Mouse (Mus musculus) thymus, adult 18-20 months (tissue): ENCODE data around the gene Scgb1a1.
"Not testable (repeated sequence)": the region's sequence is repeated elsewhere in the genome, so short reads cannot be mapped to it uniquely, and the experiment has no call there.

Experiments
- DNase-seq, 2 experiments: peaks; one replicate each; pipeline ENCODE4 v3.0.0; 2022; ENCODE audit warnings: mixed read lengths in 2 of 2

Scgb1a1 gene

DNA sequence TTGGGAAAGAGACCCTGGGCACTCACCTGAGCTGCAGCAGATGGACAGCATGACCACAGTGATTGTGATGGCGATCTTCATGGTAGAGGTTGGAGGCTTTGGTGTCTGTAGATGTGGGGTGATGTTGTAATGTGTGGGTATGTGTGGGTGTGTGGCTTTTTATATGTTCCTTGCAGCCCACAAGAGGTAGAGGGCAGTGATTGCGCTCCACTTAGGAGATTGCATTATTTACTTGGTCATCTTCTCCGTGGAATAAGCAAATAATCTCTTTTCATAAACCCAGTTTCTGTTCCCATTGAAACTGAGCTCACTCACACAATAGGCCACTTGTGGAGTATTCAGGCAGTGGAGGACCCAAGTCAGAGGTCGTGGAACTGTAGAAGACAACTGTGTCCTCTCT lies at the start of gene Scgb1a1:
Gene Scgb1a1, minus strand, starts transcription at position 138 of the 400 bp plus-strand sequence.
- no peak for DNase-seq

DNA sequence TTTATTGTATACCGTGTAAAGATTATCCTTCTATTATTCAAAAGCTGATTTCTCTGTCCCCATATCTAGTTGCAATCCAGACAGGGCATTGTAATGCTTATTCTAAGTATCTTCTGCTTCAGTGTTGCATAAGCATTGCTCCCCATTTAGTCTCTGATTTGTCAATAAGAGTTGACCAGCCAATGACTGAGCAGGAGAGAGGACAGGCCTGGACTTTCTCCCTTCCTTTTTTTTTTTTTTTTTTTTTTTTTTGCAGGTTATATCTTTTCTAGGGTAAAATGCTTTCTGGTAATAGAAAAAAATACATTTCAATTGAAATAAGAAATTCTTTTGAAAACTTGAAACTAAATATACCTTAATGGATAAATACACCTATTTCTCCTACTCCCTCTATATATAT lies 49.4 kb upstream of the Scgb1a1 start:
- no peak for DNase-seq

DNA sequence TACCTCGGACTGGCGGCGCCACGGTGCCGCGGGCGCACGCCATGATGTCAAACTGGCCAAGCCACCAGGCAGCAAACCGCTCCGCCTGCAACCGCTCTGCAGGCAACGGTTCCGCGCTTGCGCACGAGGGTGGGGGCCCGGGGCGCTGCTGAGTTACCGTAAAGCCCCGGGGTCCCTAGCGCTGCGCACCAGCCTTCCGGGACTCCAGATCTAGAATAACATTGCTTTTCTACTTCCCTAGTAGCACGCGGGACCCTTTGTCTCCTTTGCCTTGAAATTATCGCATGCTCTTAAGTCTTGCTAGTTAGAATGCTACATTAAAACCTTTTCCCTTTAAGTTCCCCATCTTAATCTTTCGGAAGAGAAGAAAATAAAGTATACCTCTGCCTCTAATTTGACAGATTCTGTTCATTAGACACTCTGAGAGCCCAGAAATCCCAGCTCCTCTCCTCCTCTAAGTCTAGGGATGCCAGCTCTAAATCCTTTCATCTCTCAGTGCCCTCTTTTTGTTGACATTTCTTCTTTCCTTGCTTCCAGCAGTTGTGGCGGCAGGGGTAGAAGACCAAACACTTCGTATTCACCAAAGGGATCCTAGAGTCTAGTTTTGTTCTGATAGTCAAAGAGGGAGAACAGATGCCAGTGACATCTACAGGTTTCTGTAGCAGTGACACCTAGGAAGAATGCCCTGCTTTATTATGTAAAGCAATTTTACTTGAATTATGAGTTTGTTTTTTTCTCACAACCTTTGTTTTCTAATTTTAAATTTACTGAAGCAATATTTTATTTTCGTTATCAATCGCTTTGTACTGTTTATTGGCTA lies 48.0 kb upstream of the Scgb1a1 start, which contains the start of gene Asrgl1:
Gene Asrgl1, minus strand, starts transcription at position 125 of the 820 bp plus-strand sequence.
- DNase-seq, result peak; percentile 88

DNA sequence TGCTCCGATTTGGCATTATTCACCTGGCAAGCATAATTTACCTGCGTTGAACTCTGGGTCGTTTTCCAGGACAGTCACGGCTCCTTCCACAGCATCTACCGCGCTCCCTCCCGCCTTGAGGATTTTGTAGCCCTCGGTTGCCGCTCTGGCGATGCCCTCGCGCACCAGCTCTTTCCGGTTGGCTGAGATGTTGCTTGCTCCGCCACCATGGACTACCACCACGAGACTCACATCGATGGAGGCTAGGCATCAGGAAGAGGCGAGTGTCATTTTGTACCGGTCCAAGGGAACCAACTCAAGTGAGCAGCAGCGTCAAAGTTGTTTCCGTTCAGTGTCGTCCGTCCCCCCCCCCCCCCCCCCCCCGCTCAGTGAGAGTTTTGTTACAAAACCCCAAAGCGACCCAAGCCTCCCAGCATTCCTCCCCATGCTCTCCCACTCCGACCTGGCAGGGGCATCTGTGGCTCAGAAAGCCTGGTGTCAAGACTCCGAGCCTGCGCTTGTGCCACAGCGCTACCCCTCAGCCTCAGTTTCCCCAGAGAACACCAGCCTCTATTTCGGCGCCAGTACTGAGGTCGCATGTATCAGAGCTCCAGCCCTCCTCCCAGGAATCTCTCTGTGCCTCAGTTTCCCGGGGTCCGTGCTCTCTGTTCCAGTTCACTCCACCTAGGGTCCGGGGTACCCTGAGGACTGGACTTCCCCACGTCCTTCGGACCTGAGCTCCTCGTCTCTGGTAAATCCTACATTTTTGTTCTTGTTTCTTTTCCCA lies 47.2 kb upstream of the Scgb1a1 start:
- peak; percentile 27 to 40 for DNase-seq

DNA sequence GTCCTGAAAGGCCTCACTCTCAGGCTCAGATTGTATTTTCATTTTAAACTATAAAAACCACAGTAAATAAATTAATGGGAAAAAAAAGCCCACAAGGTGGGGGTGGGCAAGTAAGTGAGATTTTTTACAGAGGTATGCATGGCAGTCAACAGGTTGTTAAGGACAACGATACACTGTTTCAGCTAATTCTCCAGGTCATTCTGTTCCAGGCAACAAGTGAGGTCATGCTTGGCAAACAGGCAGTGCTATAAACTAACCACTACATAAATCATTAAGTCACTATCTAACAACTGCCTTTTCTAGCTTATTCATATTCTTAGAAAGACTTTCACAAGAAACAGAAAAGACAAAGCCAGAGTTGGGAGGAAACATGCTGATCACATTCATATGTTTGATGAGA lies 42.2 kb upstream of the Scgb1a1 start:
- no peak for DNase-seq

DNA sequence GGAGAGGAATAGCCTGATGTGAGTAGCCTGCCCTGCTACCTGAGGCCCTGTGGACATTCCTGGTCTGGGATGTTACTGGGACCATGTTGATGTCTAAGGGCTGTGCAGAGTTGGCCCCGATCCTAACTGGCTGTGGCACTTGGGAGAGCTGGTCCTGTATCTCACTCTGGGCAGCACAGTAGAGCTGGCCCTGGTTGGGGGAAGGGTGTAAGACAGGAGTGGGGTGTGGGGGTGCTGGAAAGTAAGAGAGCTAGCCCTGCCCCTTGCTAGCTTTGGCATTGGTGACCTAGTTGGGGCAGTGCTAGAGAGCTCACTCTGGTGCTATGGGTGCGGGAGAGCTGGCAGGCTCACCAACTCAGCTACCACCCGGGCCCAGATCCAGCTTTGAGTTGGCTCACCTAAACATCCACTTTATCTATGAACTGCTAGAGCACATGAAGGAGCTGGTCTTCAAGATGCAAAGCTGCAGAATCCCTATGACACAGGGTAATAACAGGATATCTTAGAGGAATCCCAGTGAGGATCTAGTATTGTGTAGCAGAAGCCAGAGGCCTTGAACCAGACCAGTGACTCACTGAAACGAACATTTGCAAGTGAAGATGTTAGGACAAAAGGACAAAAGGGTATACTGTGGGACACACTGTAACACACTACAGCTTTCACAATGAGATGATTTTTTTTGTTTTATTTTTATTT lies 40.9 kb upstream of the Scgb1a1 start:
- no peak for DNase-seq

DNA sequence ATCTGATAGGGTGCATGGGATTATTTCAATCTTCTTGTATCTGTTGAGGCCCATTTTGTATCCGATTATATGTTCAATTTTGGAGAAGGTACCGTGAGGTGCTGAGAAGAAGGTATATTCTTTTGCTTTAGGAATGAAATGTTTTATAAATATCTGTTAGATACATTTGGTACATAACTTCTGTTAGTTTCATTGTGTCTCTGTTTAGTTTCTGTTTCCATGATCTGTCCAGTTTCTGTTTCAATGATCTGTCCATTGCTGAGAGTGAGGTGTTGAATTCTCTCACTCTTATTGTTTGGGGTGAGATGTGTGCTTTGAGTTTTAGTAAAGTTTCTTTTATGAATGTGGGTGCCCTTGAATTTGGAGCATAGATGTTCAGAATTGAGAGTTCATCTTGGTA lies 36.2 kb upstream of the Scgb1a1 start:
- DNase-seq, result not testable (repeated sequence)

DNA sequence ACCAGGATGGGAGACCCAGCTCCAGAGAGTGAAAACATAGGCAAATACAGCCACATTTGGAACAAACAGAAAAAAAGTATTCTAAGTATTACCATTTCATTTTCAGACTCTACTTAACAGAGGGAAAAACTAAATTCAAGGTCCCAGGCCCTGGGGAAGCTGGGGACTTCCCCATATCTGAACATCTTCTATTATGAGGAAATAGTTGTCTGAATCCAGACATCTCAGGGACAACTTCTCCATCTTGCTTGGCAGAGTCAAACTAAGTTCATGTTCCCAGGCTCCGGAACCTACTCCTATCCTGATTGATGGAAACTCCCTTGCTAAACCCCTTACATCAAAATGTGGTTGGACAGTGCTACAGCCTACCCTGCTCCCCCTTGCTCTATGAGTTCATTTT lies 34.6 kb upstream of the Scgb1a1 start:
- no peak for DNase-seq

DNA sequence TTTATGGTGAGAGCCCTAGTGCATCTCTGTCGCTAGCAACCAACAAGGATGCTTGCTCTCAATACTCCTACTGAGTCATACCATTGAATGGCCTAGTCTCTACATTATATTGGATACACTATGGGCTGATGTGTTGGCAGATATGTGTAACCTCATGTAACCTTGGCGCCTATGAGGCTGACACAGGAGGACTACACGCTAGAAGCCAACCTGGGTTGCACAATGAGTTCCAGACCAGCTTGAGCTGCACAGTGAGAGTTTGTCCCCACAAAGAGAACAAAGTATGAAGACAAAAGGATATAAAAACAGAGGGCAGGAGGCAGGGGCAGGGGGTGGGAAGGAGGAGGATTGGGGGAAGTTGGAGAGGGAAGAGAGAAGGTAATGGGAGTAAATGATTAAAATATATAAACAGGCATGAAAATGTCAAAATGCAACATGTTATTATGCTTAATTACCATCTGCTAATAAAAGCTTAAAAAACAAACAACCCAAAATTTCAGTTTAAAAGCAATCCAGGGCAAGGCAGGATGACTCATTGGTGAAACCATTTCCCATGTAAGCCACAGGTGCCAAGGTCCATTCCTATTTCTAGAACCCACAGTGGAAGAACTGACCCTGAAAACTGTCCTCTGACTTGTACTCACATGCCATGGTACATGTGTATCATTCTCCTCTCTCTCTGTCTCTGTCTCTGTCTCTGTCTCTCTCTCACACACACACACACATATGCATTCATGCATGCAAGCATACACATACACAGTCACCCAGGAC lies 32.1 kb upstream of the Scgb1a1 start:
- no peak for DNase-seq

DNA sequence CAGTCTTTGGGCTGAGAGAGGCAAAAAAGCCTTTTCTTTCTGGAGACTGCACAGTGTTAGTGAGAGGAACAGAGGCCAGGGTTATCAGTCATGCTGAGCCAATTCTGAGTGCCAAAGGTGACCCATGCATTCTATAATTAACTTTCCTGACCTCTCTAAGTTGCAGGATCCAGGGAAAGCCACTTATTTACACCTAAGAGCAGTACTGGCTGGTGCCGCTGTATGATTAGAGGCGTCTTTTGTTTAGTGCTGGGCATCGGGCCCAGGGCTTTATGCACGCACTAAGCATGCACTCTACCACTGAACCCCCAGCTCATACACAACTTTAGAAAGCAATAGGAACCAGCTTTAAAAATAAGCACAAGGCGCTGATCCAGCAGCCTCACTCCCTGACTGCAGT lies 29.5 kb upstream of the Scgb1a1 start:
- DNase-seq, result no peak

DNA sequence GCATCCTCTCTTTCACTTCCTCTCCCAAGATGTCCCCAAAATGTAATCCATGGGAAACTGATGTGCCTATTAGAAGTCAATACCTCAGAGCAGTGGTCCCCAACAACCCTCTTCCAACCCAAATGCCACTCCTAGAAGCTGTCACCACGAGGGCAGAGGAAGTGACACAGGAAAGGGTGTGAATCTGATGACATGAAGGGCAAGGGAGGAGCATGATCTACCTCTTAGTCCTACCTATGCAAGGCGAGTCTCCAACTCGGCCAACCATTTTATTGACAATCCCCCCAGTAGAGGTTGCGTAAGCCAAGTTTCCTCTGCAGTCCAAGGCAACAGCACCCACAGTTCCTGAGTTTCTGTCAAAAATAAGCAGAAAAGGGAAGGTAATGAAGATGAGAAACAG lies 28.5 kb upstream of the Scgb1a1 start:
- DNase-seq, result no peak

DNA sequence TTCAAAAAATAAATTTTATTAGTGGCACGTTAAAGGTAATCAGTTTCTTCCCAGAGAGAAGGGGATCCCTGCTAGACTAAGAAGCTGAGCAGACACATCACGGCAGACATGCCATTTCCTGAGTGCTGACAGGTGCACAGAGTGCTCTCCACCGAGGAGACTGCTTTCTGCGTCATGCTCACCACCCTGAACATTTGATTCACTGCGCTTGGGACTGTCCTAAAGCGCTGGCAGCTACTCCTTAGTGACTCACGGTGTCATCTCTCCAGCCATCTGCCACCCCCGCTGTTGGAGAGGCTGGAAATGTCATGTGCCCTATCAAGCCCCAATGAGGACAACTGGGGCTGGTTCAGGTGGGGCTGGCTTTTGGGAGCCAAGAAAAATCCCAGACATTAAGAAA lies 24.3 kb upstream of the Scgb1a1 start:
- no peak for DNase-seq

DNA sequence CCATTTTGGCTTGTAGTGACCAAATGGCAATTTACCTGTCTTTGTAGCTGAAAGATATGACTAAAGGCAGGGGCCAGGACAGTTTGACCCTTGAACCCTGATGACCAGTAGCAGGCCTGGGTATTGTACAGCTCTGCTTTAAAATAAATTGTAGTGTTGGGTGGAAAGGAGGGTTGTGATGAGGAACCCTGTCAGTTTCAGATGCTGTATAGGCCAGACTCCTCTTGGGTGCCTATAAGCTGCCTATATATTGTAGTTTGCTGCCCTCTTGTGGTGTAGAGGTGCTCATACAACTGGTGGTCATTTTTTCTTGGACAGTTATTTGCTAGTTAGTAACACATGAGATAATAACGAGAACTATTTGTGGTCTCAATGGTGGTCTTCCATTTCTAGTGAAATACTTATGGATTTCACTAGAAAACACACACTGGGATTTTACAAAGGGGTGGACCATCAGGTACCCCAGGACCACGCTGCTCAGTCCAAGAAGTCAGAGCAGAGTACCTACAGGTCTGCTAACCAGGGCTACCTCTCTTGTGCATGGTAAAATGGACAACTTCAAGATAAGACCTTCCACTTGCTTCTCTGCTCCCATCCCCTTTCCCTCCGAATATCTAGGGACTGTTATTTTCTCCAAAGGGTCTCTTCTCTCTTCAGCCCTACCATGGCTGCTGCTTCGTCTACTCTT lies 22.6 kb upstream of the Scgb1a1 start:
- DNase-seq, result peak in 1 of 2 experiments; percentile 17

DNA sequence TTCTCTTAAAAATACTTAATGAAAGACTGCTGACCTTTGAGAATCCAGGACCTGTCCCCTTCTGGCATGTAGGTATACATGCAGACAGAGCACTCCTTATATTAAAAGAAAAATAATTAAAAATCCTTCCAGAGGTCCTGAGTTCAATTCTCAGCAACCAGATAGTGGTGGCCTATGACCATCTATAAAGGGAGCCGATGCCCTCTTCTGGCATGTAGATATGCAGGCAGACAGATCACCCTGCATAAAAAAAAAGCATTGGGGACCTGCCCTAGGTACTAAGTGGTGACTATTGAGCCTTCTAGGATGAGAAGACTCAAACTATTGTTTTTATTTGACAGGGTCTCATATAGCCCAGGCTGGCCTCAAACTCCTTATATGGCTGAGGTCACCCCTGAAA lies 20.8 kb upstream of the Scgb1a1 start:
- no peak for DNase-seq

DNA sequence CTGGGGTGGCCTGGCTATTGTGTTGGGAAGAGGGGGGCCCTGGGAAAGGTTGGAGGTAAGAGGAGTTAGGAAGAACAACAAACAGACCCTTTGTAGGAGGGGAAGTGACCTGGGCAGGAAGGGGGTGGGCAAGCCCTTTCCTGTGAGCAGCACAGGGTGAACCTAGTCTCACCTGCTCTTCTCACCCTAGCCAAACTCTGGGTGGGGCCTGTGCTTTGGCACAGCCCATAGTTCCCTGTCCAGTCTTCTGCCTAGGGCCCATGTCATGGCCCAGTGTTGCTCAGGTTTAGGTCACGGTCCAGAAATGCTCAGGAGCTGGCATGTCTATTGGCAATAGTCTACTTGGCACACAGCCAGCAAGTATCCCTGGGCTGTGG lies 19.6 kb upstream of the Scgb1a1 start:
- DNase-seq, result no peak

DNA sequence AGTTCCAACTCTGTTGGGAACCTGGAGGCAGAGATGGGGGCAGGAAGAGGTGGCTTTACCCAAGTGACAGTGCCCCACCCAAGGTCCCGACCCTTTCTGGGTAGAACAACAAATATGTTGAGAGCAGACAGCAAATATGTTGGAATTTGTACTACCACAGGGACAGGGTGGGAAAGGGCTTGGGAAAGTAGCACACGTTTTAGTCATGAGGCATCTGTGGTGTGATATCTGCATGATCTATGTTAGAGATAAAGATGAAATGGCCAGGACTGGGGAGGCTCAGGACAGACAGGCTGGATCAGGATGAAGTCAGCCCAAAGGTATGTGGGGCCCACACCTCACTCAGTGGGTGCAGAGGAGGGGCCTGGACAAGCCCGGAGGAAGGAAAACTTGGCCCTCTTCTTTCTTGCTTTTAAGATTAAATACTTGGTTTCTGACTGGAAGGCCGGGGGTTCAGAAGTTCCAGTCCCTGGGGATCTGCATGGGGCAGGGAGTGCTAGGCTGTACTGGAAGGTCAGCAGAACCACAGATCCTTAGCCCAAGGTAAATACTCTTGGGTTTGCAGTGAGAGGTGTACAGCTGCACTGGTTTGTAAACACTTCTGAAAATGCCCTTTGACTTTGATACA lies 19.1 kb upstream of the Scgb1a1 start:
- DNase-seq, result no peak

DNA sequence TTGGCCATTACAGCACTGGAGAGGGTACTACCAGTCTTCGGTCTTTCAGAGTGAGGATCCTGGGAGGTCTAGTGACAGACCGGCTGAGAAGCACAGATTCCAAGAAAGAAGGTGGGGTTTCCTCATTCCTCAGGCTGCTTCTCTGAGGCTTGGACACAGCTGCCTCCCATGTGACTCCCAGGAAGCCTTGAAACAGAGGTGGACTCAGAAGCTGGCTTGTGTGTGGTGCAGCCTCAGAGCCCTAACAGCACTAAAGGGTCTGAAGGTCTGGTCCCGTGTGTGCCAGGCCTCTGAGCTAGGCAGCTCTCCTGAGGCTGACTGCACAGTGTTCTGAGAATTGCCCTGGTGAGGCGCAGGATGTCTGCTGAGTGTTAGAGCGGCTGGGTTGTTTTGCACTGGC lies 18.3 kb upstream of the Scgb1a1 start:
- no peak for DNase-seq

DNA sequence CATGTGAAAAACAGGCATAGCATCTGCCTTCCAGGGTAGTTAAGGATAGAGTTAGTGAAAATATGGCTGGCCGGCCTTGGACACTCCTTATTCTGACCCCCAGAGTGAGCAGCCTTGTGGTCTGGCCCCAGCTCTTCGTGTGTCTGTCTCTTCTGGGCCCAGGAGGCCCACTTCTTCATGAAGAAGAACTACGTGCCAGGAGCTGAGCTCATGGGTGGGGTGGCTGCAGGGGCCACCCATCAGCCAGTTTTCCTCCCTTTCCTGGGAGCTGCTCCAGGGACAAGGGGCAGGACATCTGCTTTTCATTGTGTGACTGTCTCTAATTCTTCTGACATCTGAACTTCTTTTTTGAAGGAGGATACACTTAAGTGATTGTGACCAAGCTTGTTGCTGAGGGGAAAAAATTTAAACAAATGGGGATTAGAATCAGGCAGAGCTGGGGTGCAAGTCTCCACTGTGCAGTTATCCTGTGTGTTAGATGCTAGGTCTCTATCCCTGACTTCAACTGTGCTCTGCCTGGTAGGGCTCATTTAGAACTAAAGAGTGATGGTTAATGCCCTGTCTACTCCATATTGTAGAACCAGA lies 17.4 kb upstream of the Scgb1a1 start:
- no peak for DNase-seq

DNA sequence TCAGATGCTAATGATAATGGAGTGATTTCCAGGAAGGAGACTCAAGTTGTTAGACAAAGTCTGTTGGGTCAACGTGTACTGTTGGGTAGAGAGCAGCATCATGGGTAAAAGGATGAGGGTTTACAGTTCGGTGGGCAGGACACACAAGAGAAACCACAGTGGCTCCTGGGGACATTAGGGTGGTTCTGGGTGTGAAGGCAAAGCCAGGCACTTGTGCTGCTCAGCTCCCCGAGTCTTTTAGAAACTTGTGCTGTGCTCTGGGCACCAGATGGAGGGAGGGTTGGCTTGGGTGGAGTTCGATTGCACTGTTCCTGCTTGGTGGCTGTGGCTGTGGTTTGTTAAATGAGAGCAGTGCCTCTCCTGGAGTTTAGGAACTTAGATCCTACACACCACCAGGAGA lies 16.2 kb upstream of the Scgb1a1 start:
- DNase-seq, result no peak

DNA sequence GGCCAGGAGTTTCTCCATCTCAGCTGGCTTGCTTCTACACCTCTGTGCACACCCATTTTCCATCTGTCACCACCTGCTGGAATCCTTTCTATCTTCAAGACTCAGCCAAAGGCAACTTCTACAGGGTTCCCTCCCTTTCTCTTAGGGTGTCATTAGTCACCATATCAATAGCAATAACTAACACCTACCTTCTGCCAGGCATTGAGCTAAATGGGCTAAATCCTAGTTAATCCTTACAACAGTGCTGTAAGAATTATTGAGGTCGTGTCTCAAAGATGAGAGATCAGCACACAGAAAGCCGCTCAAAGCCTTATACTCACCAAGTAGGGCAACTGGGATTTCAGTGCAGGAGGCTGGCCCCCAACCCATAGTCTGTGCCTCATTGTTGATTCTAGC lies 13.3 kb upstream of the Scgb1a1 start:
- DNase-seq, result no peak
